Mouse (Mus musculus): ENCODE measurements around the gene Bmi1. TPM values are rescaled to one million over a fixed set of nuclear protein-coding genes. Genes with fewer than 3 reads are reported as not detected.

Bmi1 gene
- polyA plus RNA-seq, 1 experiment from 2014 or later, result 30.9 TPM

GRCm38 (mm10) chr2:18686826-18687519 is 10.2 kb downstream of the Bmi1 start:
- Histone ChIP-seq H3K9ac (replicated peaks; ENCODE audit: low read length) (no peak overlapping the region), H3K4me3 (ENCODE audit: low read length) (no peak overlapping the region), H3K9me3 (ENCODE audit: low read length) (no peaks in the 10 kb centered on the region), H3K36me3 (ENCODE audit: insufficient read depth, low read length) (peaks cover 9% of the 10 kb centered on the region), H3K27me3 (ENCODE audit: insufficient read depth, low read length) (peaks cover 53% of the 10 kb centered on the region), H3K4me1 (ENCODE audit: insufficient read depth, low read length) (peaks cover 20% of the 10 kb centered on the region), H3K27ac (ENCODE audit: low read length) (no peak overlapping the region), H3K4me2 (replicated peaks; ENCODE audit: low read depth, low read length) (no peak overlapping the region)
- no peak for ATAC-seq (ENCODE audit: low FRiP score, low TSS enrichment)
- WGBS, result 46% methylated on average over 8 of the region's 8 CpGs

GRCm38 (mm10) chr2:18687671-18688170 is 10.9 kb downstream of the Bmi1 start:
- Histone ChIP-seq H3K27ac (ENCODE audit: low read length) (no peak overlapping the region), H3K9me3 (ENCODE audit: low read length) (no peaks in the 10 kb centered on the region), H3K4me1 (ENCODE audit: insufficient read depth, low read length) (peaks cover 20% of the 10 kb centered on the region), H3K4me3 (ENCODE audit: low read length) (no peak overlapping the region), H3K9ac (replicated peaks; ENCODE audit: low read length) (no peak overlapping the region), H3K4me2 (replicated peaks; ENCODE audit: low read depth, low read length) (no peak overlapping the region), H3K36me3 (ENCODE audit: insufficient read depth, low read length) (peaks cover 5% of the 10 kb centered on the region), H3K27me3 (ENCODE audit: insufficient read depth, low read length) (peaks cover 60% of the 10 kb centered on the region)
- ATAC-seq (ENCODE audit: low FRiP score, low TSS enrichment), result no peak
- WGBS, result 7% methylated on average over 9 of the region's 9 CpGs

GRCm38 (mm10) chr2:18688286-18688685 is 11.5 kb downstream of the Bmi1 start:
- no peak for ATAC-seq (ENCODE audit: low FRiP score, low TSS enrichment)
- 9% methylated on average over 6 of the region's 6 CpGs for WGBS
- Histone ChIP-seq H3K27ac (ENCODE audit: low read length) (no peak overlapping the region), H3K4me2 (replicated peaks; ENCODE audit: low read depth, low read length) (peak overlapping the region; percentile 88), H3K36me3 (ENCODE audit: insufficient read depth, low read length) (peaks cover 5% of the 10 kb centered on the region), H3K4me1 (ENCODE audit: insufficient read depth, low read length) (peaks cover 20% of the 10 kb centered on the region), H3K9ac (replicated peaks; ENCODE audit: low read length) (no peak overlapping the region), H3K4me3 (ENCODE audit: low read length) (peak overlapping the region; percentile 46), H3K9me3 (ENCODE audit: low read length) (no peaks in the 10 kb centered on the region), H3K27me3 (ENCODE audit: insufficient read depth, low read length) (peaks cover 65% of the 10 kb centered on the region)

GRCm38 (mm10) chr2:18688708-18689063 is 11.9 kb downstream of the Bmi1 start:
- under 1% methylated on average over 44 of the region's 45 CpGs for WGBS
- H3K27ac ChIP-seq (ENCODE audit: low read length), result no peak overlapping the region
- H3K4me2 ChIP-seq (replicated peaks; ENCODE audit: low read depth, low read length), result peak overlapping the region; percentile 88
- peaks cover 20% of the 10 kb centered on the region for H3K4me1 ChIP-seq (ENCODE audit: insufficient read depth, low read length)
- peak; percentile 52; the same call in 1 of the 2 replicates for ATAC-seq (ENCODE audit: low FRiP score, low TSS enrichment)
- peaks cover 5% of the 10 kb centered on the region for H3K36me3 ChIP-seq (ENCODE audit: insufficient read depth, low read length)
- peak overlapping the region; percentile 46 for H3K4me3 ChIP-seq (ENCODE audit: low read length)
- H3K27me3 ChIP-seq (ENCODE audit: insufficient read depth, low read length), result peaks cover 65% of the 10 kb centered on the region
- no peaks in the 10 kb centered on the region for H3K9me3 ChIP-seq (ENCODE audit: low read length)
- no peak overlapping the region for H3K9ac ChIP-seq (replicated peaks; ENCODE audit: low read length)

GRCm38 (mm10) chr2:18689064-18689921 is 12.5 kb downstream of the Bmi1 start:
- peak overlapping the region; percentile 60 for H3K9ac ChIP-seq (replicated peaks; ENCODE audit: low read length)
- ATAC-seq (ENCODE audit: low FRiP score, low TSS enrichment), result peak; percentile 49; the same call in 1 of the 2 replicates
- no peaks in the 10 kb centered on the region for H3K9me3 ChIP-seq (ENCODE audit: low read length)
- H3K4me1 ChIP-seq (ENCODE audit: insufficient read depth, low read length), result peaks cover 20% of the 10 kb centered on the region
- WGBS, result 2% methylated on average over 51 of the region's 51 CpGs
- peaks cover 65% of the 10 kb centered on the region for H3K27me3 ChIP-seq (ENCODE audit: insufficient read depth, low read length)
- no peaks in the 10 kb centered on the region; the same call in 1 of the 2 replicates for H3K36me3 ChIP-seq (ENCODE audit: insufficient read depth, low read length)
- peak overlapping the region; percentile 46 for H3K4me3 ChIP-seq (ENCODE audit: low read length)
- peak overlapping the region; percentile 88 for H3K4me2 ChIP-seq (replicated peaks; ENCODE audit: low read depth, low read length)
- no peak overlapping the region for H3K27ac ChIP-seq (ENCODE audit: low read length)

GRCm38 (mm10) chr2:18690055-18690691 is 13.4 kb downstream of the Bmi1 start:
- Histone ChIP-seq H3K27ac (ENCODE audit: low read length) (no peak overlapping the region), H3K36me3 (ENCODE audit: insufficient read depth, low read length) (no peaks in the 10 kb centered on the region), H3K9me3 (ENCODE audit: low read length) (no peaks in the 10 kb centered on the region), H3K4me1 (ENCODE audit: insufficient read depth, low read length) (peaks cover 24% of the 10 kb centered on the region), H3K4me3 (ENCODE audit: low read length) (peak overlapping the region; percentile 46), H3K27me3 (ENCODE audit: insufficient read depth, low read length) (peaks cover 69% of the 10 kb centered on the region), H3K4me2 (replicated peaks; ENCODE audit: low read depth, low read length) (peak overlapping the region; percentile 88), H3K9ac (replicated peaks; ENCODE audit: low read length) (peak overlapping the region; percentile 60)
- no peak for ATAC-seq (ENCODE audit: low FRiP score, low TSS enrichment)
- WGBS, result under 1% methylated on average over 56 of the region's 58 CpGs

- 1% methylated on average over 9 of the region's 9 CpGs for WGBS
- no peak for ATAC-seq (ENCODE audit: low FRiP score, low TSS enrichment)
- peaks cover 24% of the 10 kb centered on the region for H3K4me1 ChIP-seq (ENCODE audit: insufficient read depth, low read length)
- H3K4me2 ChIP-seq (replicated peaks; ENCODE audit: low read depth, low read length), result peak overlapping the region; percentile 88; the same call in 1 of the 2 replicates
- H3K9ac ChIP-seq (replicated peaks; ENCODE audit: low read length), result no peak overlapping the region
- no peaks in the 10 kb centered on the region for H3K36me3 ChIP-seq (ENCODE audit: insufficient read depth, low read length)
- no peaks in the 10 kb centered on the region for H3K9me3 ChIP-seq (ENCODE audit: low read length)
- H3K4me3 ChIP-seq (ENCODE audit: low read length), result peak overlapping the region; percentile 46
- peaks cover 73% of the 10 kb centered on the region for H3K27me3 ChIP-seq (ENCODE audit: insufficient read depth, low read length)
- H3K27ac ChIP-seq (ENCODE audit: low read length), result no peak overlapping the region
Measured at GRCm38 (mm10) chr2:18690756-18691155, 13.9 kb downstream of the Bmi1 start.

- no peak for ATAC-seq (ENCODE audit: low FRiP score, low TSS enrichment)
- Histone ChIP-seq H3K4me2 (replicated peaks; ENCODE audit: low read depth, low read length) (no peak overlapping the region), H3K27ac (ENCODE audit: low read length) (no peak overlapping the region), H3K4me3 (ENCODE audit: low read length) (no peak overlapping the region), H3K4me1 (ENCODE audit: insufficient read depth, low read length) (peaks cover 24% of the 10 kb centered on the region), H3K27me3 (ENCODE audit: insufficient read depth, low read length) (peaks cover 69% of the 10 kb centered on the region), H3K36me3 (ENCODE audit: insufficient read depth, low read length) (no peaks in the 10 kb centered on the region), H3K9ac (replicated peaks; ENCODE audit: low read length) (no peak overlapping the region), H3K9me3 (ENCODE audit: low read length) (no peaks in the 10 kb centered on the region)
Measured at GRCm38 (mm10) chr2:18692031-18692430, 15.2 kb downstream of the Bmi1 start.

GRCm38 (mm10) chr2:18692548-18692947 is 15.7 kb downstream of the Bmi1 start:
- H3K27me3 ChIP-seq (ENCODE audit: insufficient read depth, low read length), result peaks cover 64% of the 10 kb centered on the region
- ATAC-seq (ENCODE audit: low FRiP score, low TSS enrichment), result no peak

More at GRCm38 (mm10) chr2:18692548-18692947, 15.7 kb downstream of the Bmi1 start:
- Histone ChIP-seq H3K4me3 (ENCODE audit: low read length) (no peak overlapping the region), H3K36me3 (ENCODE audit: insufficient read depth, low read length) (no peaks in the 10 kb centered on the region), H3K4me2 (replicated peaks; ENCODE audit: low read depth, low read length) (no peak overlapping the region), H3K9ac (replicated peaks; ENCODE audit: low read length) (no peak overlapping the region), H3K4me1 (ENCODE audit: insufficient read depth, low read length) (peaks cover 24% of the 10 kb centered on the region), H3K9me3 (ENCODE audit: low read length) (no peaks in the 10 kb centered on the region), H3K27ac (ENCODE audit: low read length) (no peak overlapping the region)
- 0% methylated on average over 1 of the region's 1 CpGs for WGBS
